Mouse (Mus musculus) layer of hippocampus, postnatal 14 days (tissue): ENCODE measurements at regions not wholly inside any gene's neighbourhood (a gene's known extent, or its start where the extent isn't known, plus 50 kb on each side); places are given as distances from the start of the nearest gene placed in this dataset.

ENCODE experiments used
- DNase-seq, 2 experiments: peaks; one replicate each; pipeline ENCODE4 v3.0.0; 2021 to 2022; ENCODE audit warnings: low spot score in 2 of 2, mixed read lengths in 1 of 2

DNA sequence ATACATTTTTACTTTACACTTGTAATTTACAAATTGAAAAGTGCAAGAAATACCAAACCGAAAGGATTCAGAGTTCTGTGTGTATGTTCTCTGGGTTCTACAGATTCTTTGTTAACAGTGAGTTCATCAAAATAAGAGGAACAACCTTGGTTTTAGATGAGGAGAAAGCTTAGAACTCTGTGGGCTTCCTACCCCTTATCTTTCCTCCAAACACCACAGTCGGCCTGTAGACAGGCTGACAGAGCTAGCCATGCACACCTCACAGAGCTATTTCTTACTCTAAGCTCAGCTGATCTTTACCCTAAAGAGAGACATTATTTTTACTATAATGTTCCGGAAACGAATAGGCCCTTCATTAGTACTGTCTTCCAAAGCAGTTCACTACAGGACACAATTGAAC is 67.7 kb upstream of the Zdhhc17 start:
- DNase-seq = no peak

- no peak for DNase-seq
Observed at GRCm38 (mm10) chr10:111073851-111074430, 64.0 kb upstream of the Zdhhc17 start.

DNA sequence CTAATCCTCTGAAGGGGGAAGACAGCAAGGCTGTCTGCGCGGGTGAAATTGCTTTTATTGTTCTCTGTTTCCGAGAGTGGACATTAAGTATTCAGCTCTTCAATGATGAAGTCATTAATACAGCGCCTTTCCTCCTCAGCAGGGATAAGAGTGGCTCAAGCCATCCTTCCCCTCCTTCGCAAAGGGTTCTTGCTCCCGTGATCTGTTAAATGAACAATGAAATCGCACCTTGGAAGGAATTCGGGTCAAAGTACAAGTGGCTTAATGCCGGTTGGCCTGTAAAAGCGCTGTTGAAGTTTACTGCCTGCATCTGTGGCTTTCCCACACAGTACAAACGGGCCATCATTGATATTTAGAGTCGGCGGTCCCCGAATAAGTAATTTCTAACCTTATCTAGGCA is 63.3 kb upstream of the Zdhhc17 start:
- DNase-seq = no peak

- no peak for DNase-seq
Observed at GRCm38 (mm10) chr10:111072554-111072909, 62.6 kb upstream of the Zdhhc17 start.

DNA sequence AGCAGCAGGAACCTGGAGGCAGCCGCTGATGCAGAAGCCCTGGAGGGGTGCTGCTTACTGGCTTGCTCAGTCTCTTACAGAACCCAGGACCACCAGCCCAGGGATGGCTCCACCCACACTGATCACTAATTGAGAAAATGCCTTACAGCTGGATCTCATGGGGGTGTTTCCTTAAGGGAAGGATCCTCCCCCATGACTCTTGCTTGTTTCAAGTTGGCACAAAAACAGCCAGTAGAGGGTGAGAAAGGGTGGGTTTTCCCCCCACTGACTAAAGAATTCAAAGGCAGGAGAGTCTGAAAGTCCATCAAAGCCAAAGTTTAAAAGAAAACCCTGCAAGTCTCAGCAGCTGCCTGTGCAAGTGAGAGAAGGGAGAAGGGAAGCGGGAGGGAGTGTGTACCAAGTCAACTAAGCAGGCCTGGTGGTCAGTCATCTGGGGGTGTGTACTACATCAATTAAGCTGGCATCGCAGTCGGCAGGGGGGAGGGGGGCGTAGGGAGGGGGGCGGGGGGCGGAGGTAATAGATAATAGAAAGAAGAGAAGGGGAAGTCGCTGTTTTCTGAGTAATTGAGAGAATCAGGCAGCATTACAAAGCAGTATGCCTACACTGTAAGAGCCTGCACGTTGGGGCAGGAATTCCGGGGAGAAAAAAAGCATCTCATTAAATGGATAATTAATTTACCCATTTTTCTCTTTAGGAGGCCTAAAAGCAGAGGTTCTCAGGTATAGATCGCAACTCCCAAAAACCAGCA is 62.0 kb upstream of the Zdhhc17 start:
- DNase-seq = no peak

GRCm38 (mm10) chr10:111066146-111066545 is 56.2 kb upstream of the Zdhhc17 start:
- no peak for DNase-seq

DNA sequence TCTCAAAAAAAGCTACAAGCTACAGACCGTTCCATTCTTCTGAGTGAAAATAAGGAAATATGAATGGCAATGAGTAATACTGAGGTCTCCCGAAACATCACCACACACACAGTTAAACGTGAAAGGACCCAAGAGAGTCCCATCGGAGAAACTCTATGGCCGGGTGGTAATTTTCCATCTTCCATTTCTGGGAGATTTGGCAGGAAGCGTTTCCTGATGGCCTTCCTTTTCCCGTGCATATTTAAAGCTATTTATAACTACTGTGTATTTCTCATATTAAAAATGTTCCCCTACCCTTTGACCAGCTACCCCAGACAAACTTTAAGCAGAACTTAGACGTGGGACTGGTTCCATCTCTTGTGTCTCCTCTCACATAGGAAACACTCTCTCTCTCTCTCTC is 50.7 kb upstream of the Zdhhc17 start:
- no peak for DNase-seq
